In the genomic region with DNA sequence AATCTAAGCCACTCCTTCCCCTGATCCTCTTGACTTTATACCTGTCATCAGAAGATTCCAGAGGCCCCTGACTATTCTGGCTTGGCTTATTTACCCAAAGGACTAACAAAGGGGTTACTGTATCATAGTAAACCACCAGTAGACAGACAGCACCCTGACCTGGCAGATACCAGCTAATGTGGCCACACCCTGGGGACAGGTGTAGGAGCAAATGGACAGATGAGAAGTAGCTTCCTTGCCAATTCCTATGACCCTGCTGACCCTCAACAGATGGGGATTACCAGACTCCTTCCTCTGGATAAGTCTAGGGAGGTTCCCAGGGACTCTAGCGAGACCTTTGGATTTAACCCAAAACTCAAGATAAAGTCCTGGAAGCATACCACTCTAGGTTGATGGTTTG, we compare ENCODE assay signal across 26 mouse cellular contexts.
"Had no signal": no experiment of that assay in that cellular context is flagged by ENCODE, and none has a peak within 500 bp of the region (broad histone marks: within the 10 kb centered on the region; RNA-seq: fewer than 3 reads in every experiment).

No protein-coding gene starts in this region.

- DNase-seq: cerebellum, adult 8-10 months; cerebellum, adult 9-10 months; cerebellum, adult 9-11 months; cerebellum, postnatal 10 days; cerebellum, postnatal 14 days; cerebellum, postnatal 25 days; cerebellum, postnatal 36 days; embryo, embryonic 11 days; forebrain, postnatal 0 days; gastrocnemius, adult 2 months; gastrocnemius, postnatal 10 days; gastrocnemius, postnatal 14 days; gastrocnemius, postnatal 25 days; gastrocnemius, postnatal 36 days; heart, adult 11 months; heart, adult 18-20 months; heart, adult 2 months had no signal

- H3K36me3 ChIP-seq: forebrain, embryonic 12.5 days; forebrain, embryonic 15.5 days had no signal

- H3K4me3 ChIP-seq: embryonic facial prominence, embryonic 10.5 days; embryonic facial prominence, embryonic 12.5 days; embryonic facial prominence, embryonic 13.5 days; embryonic facial prominence, embryonic 15.5 days; erythroblast, embryonic 14.5 days; forebrain, embryonic 10.5 days; forebrain, embryonic 12.5 days; forebrain, embryonic 13.5 days; forebrain, embryonic 15.5 days; gastrocnemius, adult 2 months; heart, adult 2 months had no signal

- H3K27me3 ChIP-seq: embryonic facial prominence, embryonic 12.5 days; embryonic facial prominence, embryonic 13.5 days; embryonic facial prominence, embryonic 15.5 days; forebrain, embryonic 12.5 days; forebrain, embryonic 13.5 days; forebrain, embryonic 15.5 days had no signal

- H3K4me2 ChIP-seq: embryonic facial prominence, embryonic 12.5 days; embryonic facial prominence, embryonic 13.5 days; embryonic facial prominence, embryonic 15.5 days; forebrain, embryonic 12.5 days; forebrain, embryonic 13.5 days; forebrain, embryonic 15.5 days had no signal
